Mouse (Mus musculus) midbrain, embryonic 11.5 days (tissue): ENCODE results near the gene Comp. TPM values are rescaled to one million over a fixed set of nuclear protein-coding genes. Genes with fewer than 3 reads are reported as not detected.

Experiments used
- polyA plus RNA-seq: library from polyadenylated mRNA; unstranded; fragments of >200 nt; fragmentation: Nextera tagmentation; extraction: Ambion mirVana; gene quantifications from 2 replicates; pipeline ENCODE4 v1.2.1, GENCODE M21; 2014

The Comp gene
- polyA plus RNA-seq, 1 experiment from 2014 or later = not detected

Other genes starting within 250 kb of the Comp start
- gene Nr2c2ap, start 242.2 kb upstream of the Comp start, polyA plus RNA-seq = 14.3 and 16.9 TPM in 2 replicates
- gene Rfxank, start 234.4 kb upstream of the Comp start, polyA plus RNA-seq = 10.8 and 11.7 TPM in 2 replicates
- 37.4 and 41.3 TPM in 2 replicates for gene Borcs8, start 234.1 kb upstream of the Comp start, polyA plus RNA-seq
- gene Mef2b, start 233.8 kb upstream of the Comp start, polyA plus RNA-seq = 0.23 and 0.40 TPM in 2 replicates
- 28.6 and 33.3 TPM in 2 replicates for gene Tmem161a, start 201.2 kb upstream of the Comp start, polyA plus RNA-seq
- gene Slc25a42, start 161.3 kb upstream of the Comp start, polyA plus RNA-seq = 1.6 and 2.1 TPM in 2 replicates
- gene Sugp2, start 139.3 kb upstream of the Comp start, polyA plus RNA-seq = 42.4 and 47.5 TPM in 2 replicates
- gene Armc6, start 139.1 kb upstream of the Comp start, polyA plus RNA-seq = 27.3 and 31.1 TPM in 2 replicates
- gene Homer3, start 90.7 kb upstream of the Comp start, polyA plus RNA-seq = 50.5 and 61.2 TPM in 2 replicates
- gene Ddx49, start 71.1 kb upstream of the Comp start, polyA plus RNA-seq = 45.7 and 49.7 TPM in 2 replicates
- gene Cope, start 71.0 kb upstream of the Comp start, polyA plus RNA-seq = 230 and 240 TPM in 2 replicates
- gene Cers1, start 57.8 kb upstream of the Comp start, polyA plus RNA-seq = 5.5 and 7.0 TPM in 2 replicates
- gene Gdf1, start 43.7 kb upstream of the Comp start, polyA plus RNA-seq = 0.43 and 1.3 TPM in 2 replicates
- 19.6 and 19.8 TPM in 2 replicates for gene Upf1, start 20.3 kb upstream of the Comp start, polyA plus RNA-seq
- gene Crtc1, start 66.0 kb downstream of the Comp start, polyA plus RNA-seq = 11.8 and 12.9 TPM in 2 replicates
- 12.6 and 13.1 TPM in 2 replicates for gene Klhl26, start 103.4 kb downstream of the Comp start, polyA plus RNA-seq
- 12.3 TPM in 2 replicates for gene Tmem59l, start 113.8 kb downstream of the Comp start, polyA plus RNA-seq
- 0.23 and 0.90 TPM in 2 replicates for gene Crlf1, start 119.6 kb downstream of the Comp start, polyA plus RNA-seq
- 126 and 129 TPM in 2 replicates for gene Rex1bd, start 133.2 kb downstream of the Comp start, polyA plus RNA-seq
- gene Uba52, start 137.2 kb downstream of the Comp start, polyA plus RNA-seq = 774 and 852 TPM in 2 replicates
- gene Fkbp8, start 154.2 kb downstream of the Comp start, polyA plus RNA-seq = 203 and 215 TPM in 2 replicates
- gene Kxd1, start 154.4 kb downstream of the Comp start, polyA plus RNA-seq = 48.0 and 50.0 TPM in 2 replicates
- gene Ell, start 165.9 kb downstream of the Comp start, polyA plus RNA-seq = 13.0 TPM in 2 replicates
- gene Isyna1, start 220.8 kb downstream of the Comp start, polyA plus RNA-seq = 46.1 and 56.0 TPM in 2 replicates
- 87.8 and 96.9 TPM in 2 replicates for gene Ssbp4, start 235.3 kb downstream of the Comp start, polyA plus RNA-seq
- gene Lrrc25, start 242.6 kb downstream of the Comp start, polyA plus RNA-seq = 1.2 and 1.3 TPM in 2 replicates